In genomic region chr10:82986251-82986992, GRCm38 (mm10) we compare ENCODE assay signal across 8 mouse cellular contexts. TPM values are rescaled to one million over a fixed set of nuclear protein-coding genes. Genes with fewer than 3 reads are reported as not detected.
A peak's percentile ranks its signal among the peaks of the same experiment; 100 is the strongest.
DNase-seq lines count a peak whose midpoint lies in the region; ATAC-seq and TF ChIP-seq lines count a peak whose summit lies in the region.

No protein-coding gene starts in this region.

- TF ChIP-seq EP300 in liver, embryonic 14.5 days (IDR thresholded peaks at IDR 0.05; ENCODE audit: low read depth), result no peak

- no peaks in the 10 kb centered on the region for H3K9me3 ChIP-seq in hindbrain, embryonic 10.5 days
- no peaks in the 10 kb centered on the region for H3K9me3 ChIP-seq in liver, embryonic 14.5 days (ENCODE audit: control insufficient read depth, low read length)

- peak overlapping the region; percentile 73 for H3K4me3 ChIP-seq in hindbrain, embryonic 10.5 days
- H3K4me3 ChIP-seq in liver, embryonic 14.5 days (ENCODE audit: insufficient read depth in 1 of 2, low read depth in 2 of 2, low read length in 2 of 2), result peak overlapping the region; percentile 66 to 97

- TF ChIP-seq CTCF in liver, embryonic 14.5 days (IDR thresholded peaks at IDR 0.05; ENCODE audit: low read depth), result no peak

- WGBS in hindbrain, embryonic 10.5 days, result 4% methylated on average over 21 of the region's 21 CpGs
- 2% methylated on average over 21 of the region's 21 CpGs for WGBS in liver, embryonic 14.5 days (ENCODE audit: insufficient replicate concordance)

- no peak for DNase-seq in cerebellum, adult 9-10 months
- DNase-seq in 3T3-L1 (ENCODE audit: low read depth, low spot score), result peak; percentile 27
- DNase-seq in cerebellum, adult 9-11 months, result peak; percentile 19
- DNase-seq in hindbrain, embryonic 10.5 days (ENCODE audit: low spot score), result peak; percentile 49
- DNase-seq in liver, embryonic 14.5 days (ENCODE audit: low read depth in 3 of 3, low spot score in 3 of 3), result no peak
- peak; percentile 43 to 78 for DNase-seq in spleen, postnatal 4 days (ENCODE audit: low spot score in 2 of 2)
- no peak for DNase-seq in frontal cortex, postnatal 14 days (ENCODE audit: low spot score in 2 of 2)

- ATAC-seq in cerebellum, adult (ENCODE audit: insufficient number of reproducible peaks, low FRiP score, low TSS enrichment), result peak; percentile 5; the same call in 1 of the 2 replicates
- ATAC-seq in liver, embryonic 14.5 days (ENCODE audit: insufficient read depth), result peak; percentile 5; the same call in 1 of the 2 replicates

- H3K4me2 ChIP-seq in liver, embryonic 14.5 days (ENCODE audit: low read depth), result peak overlapping the region; percentile 95

- H3K36me3 ChIP-seq in hindbrain, embryonic 10.5 days, result no peaks in the 10 kb centered on the region
- H3K36me3 ChIP-seq in liver, embryonic 14.5 days (replicated peaks; ENCODE audit: control insufficient read depth, insufficient read depth, low read depth), result no peaks in the 10 kb centered on the region

- peak overlapping the region; percentile 91 for H3K9ac ChIP-seq in liver, embryonic 14.5 days (replicated peaks)

- peak overlapping the region; percentile 87 for H3K27ac ChIP-seq in hindbrain, embryonic 10.5 days
- H3K27ac ChIP-seq in liver, embryonic 14.5 days, result peak overlapping the region; percentile 21

- H3K4me1 ChIP-seq in hindbrain, embryonic 10.5 days (replicated peaks), result peaks cover 51% of the 10 kb centered on the region
- H3K4me1 ChIP-seq in liver, embryonic 14.5 days (replicated peaks; ENCODE audit: control insufficient read depth in 2 of 2, insufficient read depth in 2 of 2, low read length in 1 of 2), result peaks cover 40 to 44% of the 10 kb centered on the region in 2 experiments

- H3K27me3 ChIP-seq in hindbrain, embryonic 10.5 days (ENCODE audit: insufficient read depth, poor library complexity, severe bottlenecking), result peaks cover 52% of the 10 kb centered on the region
- peaks cover 20% of the 10 kb centered on the region for H3K27me3 ChIP-seq in liver, embryonic 14.5 days (ENCODE audit: control insufficient read depth, insufficient read depth, low read length)

RNA-seq across cellular contexts. Expression of gene Chst11, which starts 1.1 kb away (rescaled TPM):
- polyA plus RNA-seq in hindbrain, embryonic 10.5 days (2016; fragmentation: Nextera tagmentation; extraction: Ambion mirVana), result 1.1 and 1.4 TPM in 2 replicates
- polyA plus RNA-seq in liver, embryonic 14.5 days (2012; rRNA removed), result 5.2 TPM in 2 replicates
- polyA plus RNA-seq in liver, embryonic 14.5 days (2014; fragmentation: Nextera tagmentation; extraction: Ambion mirVana), result 1.8 and 2.0 TPM in 2 replicates

Comparison
In these comparisons a context has a peak if more than half of its experiments do, and no peak if none do; other contexts are left out.
1. DNase-seq: peak in 3T3-L1 (single experiment), cerebellum, adult 9-11 months (single experiment), hindbrain, embryonic 10.5 days (single experiment) and spleen, postnatal 4 days (2 of 2); none in cerebellum, adult 9-10 months (single experiment), liver, embryonic 14.5 days (0 of 3) and frontal cortex, postnatal 14 days (0 of 2).